Mouse (Mus musculus): ENCODE data around the gene Pram1. TPM values are rescaled to one million over a fixed set of nuclear protein-coding genes. Genes with fewer than 3 reads are reported as not detected.
"Not testable (repeated sequence)": the region's sequence is repeated elsewhere in the genome, so short reads cannot be mapped to it uniquely, and the experiment has no call there.

The Pram1 gene
- total and polyA plus RNA-seq, 2 experiments from 2014 or later = 0.30 TPM; not detected in 1

- DNase-seq = no peak
- Histone ChIP-seq H3K4me2 (ENCODE audit: low read depth) (no peak overlapping the region), H3K4me3 (ENCODE audit: low read depth, low read length) (no peak overlapping the region), H3K36me3 (ENCODE audit: insufficient read depth) (no peaks in the 10 kb centered on the region), H3K27ac (ENCODE audit: low read depth, low read length) (no peak overlapping the region), H3K9me3 (ENCODE audit: low read length) (no peaks in the 10 kb centered on the region), H3K9ac (no peak overlapping the region), H3K27me3 (ENCODE audit: insufficient read depth, low read length) (no peaks in the 10 kb centered on the region), H3K4me1 (ENCODE audit: insufficient read depth) (no peaks in the 10 kb centered on the region)
- ATAC-seq = no peak
- TF ChIP-seq CTCF (IDR thresholded peaks at IDR 0.05; ENCODE audit: low read depth) = no peak
- WGBS = 91% methylated on average over 7 of the region's 7 CpGs
Observed at GRCm38 (mm10) chr17:33610548-33610947, 27.3 kb upstream of the Pram1 start.

GRCm38 (mm10) chr17:33613726-33614125 is 24.1 kb upstream of the Pram1 start:
- H3K4me2 ChIP-seq (ENCODE audit: low read depth); H3K27ac ChIP-seq (ENCODE audit: low read depth, low read length); ATAC-seq; H3K4me1 ChIP-seq (ENCODE audit: insufficient read depth); H3K9me3 ChIP-seq (ENCODE audit: low read length); H3K36me3 ChIP-seq (ENCODE audit: insufficient read depth); H3K4me3 ChIP-seq (ENCODE audit: low read depth, low read length); H3K9ac ChIP-seq; H3K27me3 ChIP-seq (ENCODE audit: insufficient read depth, low read length); DNase-seq: not testable (repeated sequence)
- WGBS = 88% methylated on average over 5 of the region's 5 CpGs

DNA sequence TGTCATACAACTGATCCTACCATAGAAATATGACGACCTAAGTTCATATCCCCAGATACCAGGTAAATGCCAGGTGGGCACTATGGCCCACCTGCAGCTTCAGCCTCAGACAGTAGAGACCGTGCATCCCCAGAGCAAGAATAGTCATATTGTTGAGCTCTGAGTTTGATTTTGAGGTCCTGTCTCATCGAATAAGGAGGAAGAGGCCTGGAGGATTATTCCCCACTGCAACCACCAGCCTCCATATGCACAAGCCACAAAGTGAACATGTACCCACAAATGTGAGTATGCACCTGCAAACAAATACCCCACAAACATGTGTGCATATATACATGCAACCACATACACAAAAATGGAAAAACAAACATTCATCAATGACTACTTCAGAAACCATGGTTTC is 10.6 kb upstream of the Pram1 start:
- DNase-seq (no peak), ATAC-seq (no peak)
- no peak overlapping the region for H3K4me3 ChIP-seq (ENCODE audit: low read depth, low read length)
- no peak overlapping the region for H3K4me2 ChIP-seq (ENCODE audit: low read depth)
- H3K9me3 ChIP-seq (ENCODE audit: low read length) = no peaks in the 10 kb centered on the region
- TF ChIP-seq CTCF (IDR thresholded peaks at IDR 0.05; ENCODE audit: low read depth) = no peak
- WGBS = 92% methylated on average over 3 of the region's 3 CpGs
- peaks cover 4% of the 10 kb centered on the region; the same call in 1 of the 2 replicates for H3K36me3 ChIP-seq (ENCODE audit: insufficient read depth)
- H3K27me3 ChIP-seq (ENCODE audit: insufficient read depth, low read length) = no peaks in the 10 kb centered on the region
- no peak overlapping the region for H3K9ac ChIP-seq
- H3K4me1 ChIP-seq (ENCODE audit: insufficient read depth) = peaks cover 14% of the 10 kb centered on the region
- H3K27ac ChIP-seq (ENCODE audit: low read depth, low read length) = no peak overlapping the region

- Histone ChIP-seq H3K9me3 (ENCODE audit: low read length) (no peaks in the 10 kb centered on the region), H3K4me2 (ENCODE audit: low read depth) (peak within 1 kb of the TSS; percentile 71), H3K4me1 (ENCODE audit: insufficient read depth) (peaks cover 14% of the 10 kb centered on the region), H3K9ac (peak within 1 kb of the TSS; percentile 78), H3K27ac (ENCODE audit: low read depth, low read length) (peak within 1 kb of the TSS; percentile 97), H3K36me3 (ENCODE audit: insufficient read depth) (peaks cover 4% of the 10 kb centered on the region), H3K4me3 (ENCODE audit: low read depth, low read length) (peak within 1 kb of the TSS; percentile 59), H3K27me3 (ENCODE audit: insufficient read depth, low read length) (no peaks in the 10 kb centered on the region)
- no peak; the same call in 1 of the 2 replicates for TF ChIP-seq CTCF (IDR thresholded peaks at IDR 0.05; ENCODE audit: low read depth)
- WGBS = 3% methylated on average over 31 of the region's 35 CpGs
- DNase-seq (peak; percentile 96), ATAC-seq (peak; percentile 98)
Observed at GRCm38 (mm10) chr17:33628621-33629486, 9.0 kb upstream of the Pram1 start, which contains the start of gene Zfp414. Gene Zfp414, plus strand, starts transcription at chr17:33629090.

DNA sequence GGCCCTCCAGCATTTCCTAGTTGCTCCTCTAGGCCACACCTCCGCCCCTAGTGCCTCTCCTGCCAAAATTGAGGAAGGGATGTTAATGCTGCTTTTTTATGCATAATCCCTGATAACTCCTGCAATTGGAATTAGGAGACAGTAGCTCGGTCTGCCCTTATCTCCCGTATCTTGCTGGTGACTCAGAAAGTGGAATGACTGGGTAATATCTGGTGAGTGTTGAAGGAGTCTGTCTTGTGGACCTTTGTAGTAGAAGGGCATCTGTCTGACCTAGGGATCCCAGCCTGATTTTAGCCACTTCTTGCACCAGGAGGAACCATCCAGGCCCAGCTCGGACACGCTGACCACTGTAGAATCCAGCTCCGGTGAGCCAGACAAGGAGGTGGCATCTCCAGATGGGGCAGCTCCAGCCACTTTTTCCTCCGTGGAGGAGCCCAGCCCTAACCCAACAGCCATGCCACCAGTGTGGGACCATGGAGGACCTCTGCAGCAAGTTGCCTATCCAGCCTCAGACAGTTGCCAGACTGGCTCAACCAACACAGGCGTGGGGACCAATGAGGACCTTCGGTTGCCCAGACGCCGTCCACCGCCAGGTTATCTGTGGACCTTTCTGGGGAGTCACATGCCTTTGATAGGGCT is 8.2 kb upstream of the Pram1 start:
- DNase-seq (no peak), ATAC-seq (no peak)
- no peaks in the 10 kb centered on the region for H3K9me3 ChIP-seq (ENCODE audit: low read length)
- peak overlapping the region; percentile 97 for H3K27ac ChIP-seq (ENCODE audit: low read depth, low read length)
- TF ChIP-seq CTCF (IDR thresholded peaks at IDR 0.05; ENCODE audit: low read depth) = no peak
- H3K27me3 ChIP-seq (ENCODE audit: insufficient read depth, low read length) = no peaks in the 10 kb centered on the region
- peak overlapping the region; percentile 59 for H3K4me3 ChIP-seq (ENCODE audit: low read depth, low read length)
- peaks cover 14% of the 10 kb centered on the region for H3K4me1 ChIP-seq (ENCODE audit: insufficient read depth)
- H3K9ac ChIP-seq = peak overlapping the region; percentile 78
- peaks cover 7% of the 10 kb centered on the region for H3K36me3 ChIP-seq (ENCODE audit: insufficient read depth)
- peak overlapping the region; percentile 71 for H3K4me2 ChIP-seq (ENCODE audit: low read depth)
- WGBS = 76% methylated on average over 12 of the region's 12 CpGs

- no peaks in the 10 kb centered on the region for H3K27me3 ChIP-seq (ENCODE audit: insufficient read depth, low read length)
- H3K27ac ChIP-seq (ENCODE audit: low read depth, low read length) = no peak overlapping the region
- no peak overlapping the region for H3K9ac ChIP-seq
- 85% methylated on average over 13 of the region's 13 CpGs for WGBS
- no peaks in the 10 kb centered on the region for H3K9me3 ChIP-seq (ENCODE audit: low read length)
- no peak for DNase-seq
- no peak overlapping the region for H3K4me3 ChIP-seq (ENCODE audit: low read depth, low read length)
- H3K4me2 ChIP-seq (ENCODE audit: low read depth) = 0 out of 2 replicates have a peak overlapping the region, but pooled peaks have one; percentile 71
- peaks cover 7% of the 10 kb centered on the region for H3K36me3 ChIP-seq (ENCODE audit: insufficient read depth)
- no peak for TF ChIP-seq CTCF (IDR thresholded peaks at IDR 0.05; ENCODE audit: low read depth)
- ATAC-seq = no peak
- peaks cover 14% of the 10 kb centered on the region for H3K4me1 ChIP-seq (ENCODE audit: insufficient read depth)
Observed at GRCm38 (mm10) chr17:33630171-33630895, 7.5 kb upstream of the Pram1 start.

All from forebrain, postnatal 0 days (tissue).